Mouse (Mus musculus) lung, postnatal 14 days (tissue): ENCODE data around the gene Gsta2.
A peak's percentile ranks its signal among the peaks of the same experiment; 100 is the strongest.
"Not testable (repeated sequence)": the region's sequence is repeated elsewhere in the genome, so short reads cannot be mapped to it uniquely, and the experiment has no call there.

Source experiments
- DNase-seq: peaks from one replicate; pipeline ENCODE4 v3.0.0; 2021

Gene Gsta2

DNA sequence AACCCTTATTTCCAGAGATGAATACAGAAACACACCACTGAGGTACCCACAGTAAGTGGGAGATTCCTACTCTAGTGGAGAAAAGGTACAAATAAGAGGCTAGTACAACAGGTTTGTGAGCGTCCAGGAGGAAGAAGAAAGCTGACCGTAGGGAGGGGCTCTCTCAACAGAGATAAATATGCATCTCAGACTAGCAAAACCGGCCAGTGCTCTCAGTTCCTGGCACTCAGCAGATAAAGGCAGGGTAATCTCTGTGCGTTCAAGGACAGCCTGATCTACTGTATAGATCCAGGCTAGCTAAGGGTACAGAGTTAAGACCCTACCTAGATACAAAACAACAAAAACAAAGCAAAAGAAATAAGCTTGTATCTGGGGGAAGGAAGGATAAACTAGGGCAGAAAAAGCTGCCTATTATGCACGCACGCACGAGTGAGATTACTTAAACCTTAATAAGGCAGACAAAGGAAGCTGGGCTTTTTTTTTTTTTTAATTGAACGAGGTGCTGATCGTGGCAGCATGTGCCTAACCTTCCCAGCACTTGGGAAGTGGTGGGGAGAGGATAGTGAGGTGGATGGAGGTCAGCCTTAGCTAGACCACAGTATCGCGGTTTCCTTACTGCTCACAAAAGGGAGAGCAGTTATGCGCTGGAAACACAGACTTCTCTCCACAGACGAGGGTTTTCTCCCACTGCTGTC lies 10.4 kb upstream of the Gsta2 start:
- no peak for DNase-seq

DNA sequence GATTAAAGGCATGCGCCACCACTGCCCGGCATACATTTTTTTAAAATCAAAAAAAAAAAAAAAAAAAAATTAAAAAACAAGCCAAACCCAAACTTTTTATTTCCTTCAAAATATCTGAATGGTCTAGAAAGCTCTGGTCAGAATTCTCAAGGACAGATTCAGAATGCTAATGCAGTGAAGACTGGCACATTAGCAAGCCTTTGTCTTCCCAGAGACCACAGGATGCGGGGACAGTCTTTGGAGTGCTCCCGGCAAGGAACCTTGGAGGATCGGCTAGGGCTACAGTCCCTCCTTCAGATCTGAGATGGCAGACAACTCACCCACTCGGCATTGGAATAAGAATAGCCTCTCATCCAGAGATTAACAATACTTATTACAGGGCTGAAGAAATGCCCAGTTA lies 9.1 kb upstream of the Gsta2 start:
- no peak for DNase-seq

DNA sequence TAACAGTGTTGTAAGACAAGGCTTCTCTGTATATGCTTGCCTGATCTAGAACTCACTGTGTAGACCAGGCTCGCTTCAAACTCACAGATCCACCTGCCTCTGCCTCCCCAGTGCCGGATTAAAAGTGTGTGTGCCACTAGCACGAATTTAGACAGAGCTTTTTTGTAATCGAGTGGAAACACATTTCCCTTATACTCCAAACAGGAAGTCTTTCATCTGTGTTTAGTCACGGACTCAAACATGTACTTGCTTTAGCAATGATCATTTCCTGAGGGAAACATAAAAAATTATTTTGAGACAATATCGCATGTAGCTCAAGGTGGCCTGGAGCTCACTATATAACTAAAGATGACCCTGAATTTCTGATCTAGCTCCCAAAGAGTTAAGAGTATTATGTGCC lies 7.8 kb upstream of the Gsta2 start:
- no peak for DNase-seq

DNA sequence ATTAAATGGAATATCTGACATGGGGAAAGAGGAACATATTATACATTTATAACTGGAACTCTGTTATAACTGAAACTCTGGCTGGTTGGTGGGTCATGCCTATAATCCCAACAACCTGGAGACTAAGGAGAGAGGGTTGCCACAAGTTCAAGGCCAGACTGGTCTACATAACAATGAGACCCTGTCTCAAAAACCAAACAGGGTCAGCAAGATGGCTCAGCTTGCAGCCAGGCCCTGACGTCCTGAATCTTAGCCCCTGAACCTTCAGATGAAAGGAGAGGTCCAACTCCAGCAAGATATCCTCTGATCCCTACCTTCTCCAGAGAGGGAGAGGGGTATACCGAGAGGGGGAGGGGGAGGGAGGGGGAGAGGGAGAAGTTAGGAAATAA lies 4.9 kb upstream of the Gsta2 start:
- no peak for DNase-seq

DNA sequence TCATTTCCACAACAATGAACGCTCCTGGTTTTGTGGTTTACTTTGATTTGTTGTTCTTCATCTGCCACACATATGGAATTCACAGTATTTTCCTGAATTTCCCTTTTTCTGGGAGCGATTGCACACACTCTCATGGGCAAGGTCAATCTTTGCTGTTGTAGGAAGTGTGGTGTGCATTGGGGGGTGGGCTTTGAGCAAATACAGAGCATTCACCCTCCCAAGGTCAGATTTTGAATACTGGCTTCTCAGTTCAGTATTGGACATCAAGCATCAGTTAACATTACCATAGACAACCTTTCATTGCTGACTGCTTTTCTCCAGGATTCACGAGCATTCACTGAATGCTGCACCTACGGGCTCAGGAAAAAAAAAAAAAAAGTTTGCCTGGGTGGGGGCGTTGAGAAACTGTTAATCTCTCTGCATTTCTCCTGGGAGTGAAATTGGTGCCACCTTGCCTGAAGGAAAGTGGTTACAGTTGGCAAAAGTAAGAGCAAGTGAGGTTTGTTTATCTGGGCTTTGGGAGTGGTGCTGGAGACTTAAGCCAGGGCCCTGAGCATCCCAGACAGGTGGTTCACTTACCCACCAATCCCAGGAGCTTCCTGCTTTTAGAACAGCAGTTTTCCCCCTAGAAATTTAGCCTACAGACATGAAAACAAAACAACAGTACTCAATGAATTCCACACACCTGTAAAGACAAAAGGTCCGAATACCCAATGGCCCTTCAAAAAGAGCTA lies 4.3 kb upstream of the Gsta2 start:
- no peak for DNase-seq

DNA sequence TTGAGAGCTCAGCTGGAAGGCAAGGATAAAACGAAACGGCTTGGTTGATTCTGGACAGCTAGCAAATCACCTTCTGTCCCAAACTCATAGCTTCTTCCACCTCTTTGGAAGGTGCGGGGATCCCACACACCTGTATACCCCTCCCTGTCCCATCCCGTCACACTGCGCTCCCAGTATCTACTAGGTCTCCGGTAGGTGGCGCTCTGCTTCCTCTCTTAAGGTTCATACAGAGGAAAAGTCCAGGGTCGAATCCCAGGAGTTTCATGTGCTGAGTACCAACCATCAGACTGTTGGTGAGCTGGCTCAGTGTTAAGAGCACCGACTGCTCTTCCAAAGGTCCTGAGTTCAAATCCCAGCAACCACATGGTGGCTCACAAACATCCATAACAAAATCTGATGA lies 2.5 kb upstream of the Gsta2 start:
- peak; percentile 83 for DNase-seq

DNA sequence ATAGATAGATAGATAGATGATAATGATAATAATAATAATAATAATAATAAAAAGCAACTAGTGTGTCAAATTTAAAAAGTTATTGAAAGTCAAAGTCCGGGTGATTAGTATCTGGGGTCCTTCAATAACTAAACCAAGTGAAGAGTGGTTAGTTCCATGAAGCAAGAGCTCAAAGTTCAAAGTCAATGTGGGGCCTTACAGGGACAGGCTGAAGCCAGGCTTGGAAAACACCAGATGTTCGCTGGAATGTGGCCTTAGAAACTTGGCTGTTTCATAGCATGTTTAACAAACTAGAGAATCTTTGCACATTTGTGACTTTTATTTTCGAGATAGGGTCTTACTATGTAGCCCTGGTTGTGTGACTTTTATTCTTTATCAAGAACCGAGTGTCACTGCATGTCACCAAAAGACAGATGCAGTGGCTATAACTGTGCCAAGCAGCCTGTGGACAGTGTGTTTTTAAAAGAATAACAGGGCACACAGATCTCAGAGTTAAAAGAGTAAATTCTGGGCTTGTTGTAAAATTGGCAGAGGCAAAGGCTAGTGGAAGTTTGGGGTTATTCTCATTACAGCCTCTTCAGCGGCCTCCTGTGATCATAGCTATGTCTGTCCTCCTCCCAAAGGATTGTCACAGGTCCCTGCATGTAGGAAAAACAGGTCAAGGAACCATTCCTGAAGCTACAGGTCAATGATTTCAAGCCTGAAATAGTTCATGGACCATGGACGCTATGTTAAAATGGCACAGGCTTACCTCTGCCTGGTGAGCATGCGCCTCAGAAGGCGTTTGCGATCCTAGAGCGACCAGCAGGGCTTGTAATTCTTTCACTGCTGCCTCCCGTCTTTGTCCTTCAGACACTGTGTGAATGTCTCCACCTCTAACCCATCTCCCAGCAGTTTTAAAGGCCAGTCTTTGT lies 666 bp downstream of the Gsta2 start:
- no peak for DNase-seq

DNA sequence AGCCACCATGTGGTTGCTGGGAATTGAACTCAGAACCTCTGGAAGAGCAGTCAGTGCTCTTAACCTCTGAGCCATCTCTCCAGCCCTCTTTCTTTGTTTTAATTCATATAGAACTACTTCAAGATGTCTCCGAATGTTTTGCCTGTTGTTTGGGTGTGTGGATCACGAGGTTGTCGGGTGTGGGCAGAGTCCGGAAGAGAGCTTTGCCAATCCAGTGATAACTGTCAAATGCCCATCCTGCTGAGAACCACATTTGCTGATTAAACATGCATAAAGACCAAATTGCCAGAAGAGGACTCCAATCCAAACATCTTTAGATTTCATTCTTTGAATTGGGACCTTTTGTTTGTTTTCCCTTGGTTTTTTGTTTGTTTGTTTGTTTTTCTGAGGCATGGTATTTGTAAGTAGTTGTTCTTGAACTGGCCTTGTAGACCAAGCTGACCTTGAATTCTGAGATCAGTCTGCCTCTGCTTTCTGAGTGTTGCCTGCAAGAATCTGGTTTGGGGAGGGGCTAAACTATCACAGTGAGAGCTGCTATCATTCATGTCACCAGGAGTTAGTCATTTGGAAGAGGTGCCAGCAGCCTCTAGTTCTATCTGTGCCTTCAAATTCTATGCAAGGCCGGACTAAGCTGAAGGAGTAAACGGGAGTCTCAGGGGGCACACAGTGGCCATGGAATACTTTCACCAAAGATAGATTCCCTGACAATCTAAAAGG lies 3.9 kb downstream of the Gsta2 start:
- DNase-seq = no peak

DNA sequence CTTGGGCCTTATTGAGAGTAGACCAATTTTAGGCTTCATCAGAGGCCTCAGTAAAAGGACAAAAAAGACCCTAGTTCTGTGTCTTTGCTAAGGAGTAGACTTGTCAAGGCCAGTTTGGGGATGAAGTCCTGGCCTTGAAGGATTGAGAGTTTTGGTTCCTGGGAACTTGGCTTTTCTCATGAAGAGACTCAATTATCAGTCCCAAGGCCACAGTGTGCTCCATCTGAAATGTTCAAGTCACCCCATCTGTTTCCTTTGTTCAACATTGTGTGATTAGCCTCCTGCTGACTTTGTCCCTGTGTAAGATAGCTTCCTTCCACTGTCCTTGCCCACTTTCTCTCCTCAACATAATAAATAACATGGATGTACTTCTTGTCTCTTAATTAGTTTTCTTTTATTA lies 5.6 kb downstream of the Gsta2 start:
- not testable (repeated sequence) for DNase-seq

DNA sequence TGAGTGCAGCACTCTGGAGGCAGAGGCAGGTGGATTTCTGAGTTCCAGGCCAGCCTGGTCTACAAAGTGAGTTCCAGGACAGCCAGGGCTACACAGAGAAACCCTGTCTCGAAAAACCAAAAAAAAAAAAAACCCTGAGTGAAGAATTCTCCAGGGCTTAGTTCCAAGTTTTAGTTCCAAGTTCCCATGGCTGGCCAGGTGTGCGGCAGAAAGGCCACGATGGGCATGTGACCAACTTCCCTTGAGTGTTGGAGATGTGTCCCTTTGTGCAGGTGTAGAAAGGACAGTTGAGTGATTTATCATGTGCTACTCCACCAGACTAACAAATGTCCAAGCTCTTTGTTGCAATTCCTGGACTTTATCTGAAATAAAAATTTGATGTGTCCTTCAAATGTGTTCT lies 6.4 kb downstream of the Gsta2 start:
- not testable (repeated sequence) for DNase-seq

DNA sequence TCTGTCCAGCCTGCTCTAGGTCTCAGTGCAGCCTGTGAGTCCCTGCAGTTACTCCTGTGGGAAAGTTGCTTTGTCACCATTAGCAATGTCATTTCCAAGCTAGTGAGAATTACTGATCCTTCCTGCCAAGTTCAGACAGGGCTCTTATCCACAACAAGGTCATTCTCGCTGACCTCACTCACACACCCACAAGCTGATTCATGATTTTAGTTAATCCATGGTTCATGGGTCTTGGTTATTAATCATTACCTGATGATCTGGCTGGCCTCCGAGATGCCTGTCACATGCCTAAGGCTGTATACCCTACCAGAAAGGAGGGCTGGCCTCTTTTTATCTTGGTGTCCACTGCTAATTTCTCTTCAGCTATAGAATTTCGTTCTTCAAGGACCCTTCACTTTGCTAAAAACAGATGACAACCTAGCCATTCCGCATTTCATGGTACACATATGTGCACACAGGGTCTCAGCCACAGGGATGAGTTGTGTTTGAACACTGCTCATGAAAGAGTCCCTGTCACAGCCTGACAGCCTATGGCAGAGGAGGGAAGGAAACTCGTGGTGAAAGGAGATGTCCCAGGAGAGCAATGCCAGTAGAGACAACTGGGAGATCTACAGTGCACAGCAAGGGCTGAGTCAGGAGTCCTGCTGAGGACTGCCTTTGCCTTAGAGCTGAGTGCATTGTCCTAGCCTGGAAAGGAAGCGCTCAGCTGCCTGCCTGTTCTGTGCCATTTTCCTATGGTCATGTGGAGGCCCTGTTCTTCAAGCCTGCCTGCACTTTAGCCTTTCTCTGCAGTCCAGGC lies 7.2 kb downstream of the Gsta2 start:
- not testable (repeated sequence) for DNase-seq

DNA sequence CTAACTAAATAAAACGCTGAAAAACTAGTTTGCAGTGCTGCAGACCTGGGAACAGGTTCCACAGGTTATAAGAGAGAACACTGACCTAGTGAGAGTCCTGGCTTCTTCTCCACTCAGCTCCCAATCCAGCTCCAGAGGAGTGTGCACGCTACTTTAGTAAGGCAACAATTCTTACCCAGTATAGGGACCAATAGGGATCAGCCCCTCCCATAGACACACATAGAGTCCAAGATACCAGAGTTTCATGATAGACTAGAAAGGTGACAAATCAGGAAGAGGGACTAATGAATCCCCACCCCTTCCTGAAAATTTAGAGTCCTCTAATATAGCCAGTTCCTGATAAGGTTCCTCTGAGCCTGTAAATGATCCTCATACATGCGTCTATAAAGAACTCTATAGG lies 8.6 kb downstream of the Gsta2 start:
- DNase-seq = no peak

DNA sequence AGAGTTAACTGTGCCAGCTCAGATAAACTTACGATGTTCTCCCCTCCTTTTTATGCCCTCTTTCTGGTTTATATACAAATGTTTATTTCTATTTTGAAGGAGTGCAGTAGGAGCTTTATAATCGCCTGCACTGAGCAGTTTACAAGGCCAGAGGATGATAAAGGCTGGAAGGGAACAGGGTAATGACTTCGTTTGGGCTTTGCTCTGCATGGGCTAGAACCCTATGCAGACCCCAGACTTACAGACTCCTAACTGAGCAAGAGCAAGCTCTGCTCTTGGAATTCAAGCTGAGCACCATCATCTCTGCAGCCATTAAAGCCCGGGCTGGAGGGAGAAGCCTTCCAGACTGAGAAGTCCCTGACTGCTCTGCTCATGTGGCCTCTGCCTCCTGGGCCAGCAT lies 10.4 kb downstream of the Gsta2 start:
- not testable (repeated sequence) for DNase-seq

DNA sequence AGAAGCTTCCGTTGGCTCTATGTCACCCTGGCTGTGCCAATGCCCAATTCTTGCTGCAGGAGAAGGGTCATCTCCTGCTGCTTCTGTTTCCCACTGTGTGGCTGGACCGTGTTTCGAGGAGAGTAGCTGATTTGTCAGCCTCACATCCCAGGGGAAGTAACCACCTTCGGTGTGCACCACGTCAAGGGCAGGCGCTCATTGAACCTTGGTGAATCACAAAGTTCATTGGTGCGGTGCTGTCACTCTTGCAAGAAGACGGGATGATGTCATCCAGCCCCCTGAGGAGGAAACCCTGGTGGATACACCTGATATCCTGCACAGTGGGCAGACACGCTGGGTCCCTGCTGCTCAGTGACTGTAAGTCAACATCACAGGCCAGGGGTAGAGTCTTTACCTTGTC lies 12.5 kb downstream of the Gsta2 start:
- DNase-seq = not testable (repeated sequence)

DNA sequence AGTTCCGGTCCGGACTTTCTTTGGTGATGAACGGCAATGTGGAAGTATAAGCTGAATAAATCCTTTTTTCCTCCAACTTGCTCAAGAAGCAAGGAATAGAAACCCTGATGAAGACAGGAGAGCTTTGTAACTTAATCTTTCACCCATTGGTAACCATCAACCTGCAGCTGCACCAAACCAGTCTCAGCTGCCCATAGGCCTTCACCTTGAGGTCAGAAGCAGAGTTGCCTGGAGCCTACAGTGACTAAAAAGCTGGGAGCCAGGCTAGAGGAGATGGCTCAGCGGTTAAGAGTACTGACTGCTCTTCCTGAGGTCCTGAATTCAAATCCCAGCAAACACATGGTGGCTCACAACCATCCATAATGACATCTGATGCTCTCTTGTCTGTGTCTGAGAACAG lies 13.1 kb downstream of the Gsta2 start:
- not testable (repeated sequence) for DNase-seq

DNA sequence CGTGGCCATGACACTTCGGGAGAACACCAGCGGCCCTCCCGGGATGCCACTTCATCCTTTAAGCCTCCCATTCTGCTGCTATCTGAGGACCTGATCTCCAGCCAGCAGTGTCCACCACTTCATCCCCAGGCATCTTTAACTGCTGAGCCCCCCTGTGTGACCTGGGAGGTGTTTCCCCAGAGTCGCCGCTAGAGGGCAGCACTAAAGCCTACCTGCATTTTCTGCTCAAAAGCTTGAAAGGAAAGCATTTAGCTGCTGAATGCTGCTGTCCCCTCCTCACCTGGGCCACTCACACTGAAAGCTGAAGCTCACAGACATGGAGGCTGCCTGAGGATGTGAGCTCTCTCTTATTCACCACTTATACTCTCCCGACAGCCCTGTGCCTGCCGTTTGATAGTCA lies 15.3 kb downstream of the Gsta2 start:
- peak; percentile 43 for DNase-seq

DNA sequence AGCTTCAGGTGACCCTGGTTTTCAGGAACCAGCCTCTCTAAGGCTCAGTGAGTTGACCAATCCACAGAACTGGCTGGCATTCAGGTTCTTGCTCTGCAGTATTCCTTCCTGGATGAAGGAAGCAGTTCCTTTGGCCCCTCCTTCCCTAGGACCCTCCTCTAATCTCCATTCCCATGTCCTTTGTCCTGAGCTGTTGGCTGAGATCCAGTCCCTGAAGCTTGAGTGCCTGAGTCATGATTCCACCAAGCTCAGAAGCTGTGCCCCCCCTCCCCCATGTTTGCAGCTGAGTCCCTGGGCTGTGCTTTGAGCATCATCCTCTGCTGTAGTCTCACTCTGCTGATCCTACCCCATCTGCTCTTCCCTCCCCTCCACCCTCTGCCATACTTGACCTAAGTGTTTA lies 18.5 kb downstream of the Gsta2 start:
- not testable (repeated sequence) for DNase-seq

DNA sequence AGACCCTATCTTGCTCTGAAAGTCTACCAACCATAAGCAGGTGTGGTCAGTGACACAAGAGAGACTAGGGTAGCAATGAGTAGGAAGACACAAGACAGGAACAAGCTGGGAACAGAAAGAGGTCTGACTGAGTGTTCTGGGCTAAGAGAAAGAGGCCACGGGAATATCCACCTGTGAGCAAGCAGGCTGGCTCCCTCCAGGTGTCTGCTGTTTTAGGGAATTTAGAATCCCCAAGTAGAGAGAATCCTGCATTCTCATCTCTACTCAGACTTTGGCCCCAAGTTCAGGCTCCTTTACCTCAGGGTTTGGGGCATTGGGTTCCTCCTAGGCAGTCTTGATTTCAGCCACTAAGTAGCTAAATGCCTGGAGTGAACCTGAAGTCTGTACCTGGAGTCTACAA lies 28.3 kb downstream of the Gsta2 start, which contains the start of gene Omt2b:
Gene Omt2b (plus strand): TSS at position 301 of the 400 bp plus-strand sequence.
- DNase-seq = not testable (repeated sequence)

DNA sequence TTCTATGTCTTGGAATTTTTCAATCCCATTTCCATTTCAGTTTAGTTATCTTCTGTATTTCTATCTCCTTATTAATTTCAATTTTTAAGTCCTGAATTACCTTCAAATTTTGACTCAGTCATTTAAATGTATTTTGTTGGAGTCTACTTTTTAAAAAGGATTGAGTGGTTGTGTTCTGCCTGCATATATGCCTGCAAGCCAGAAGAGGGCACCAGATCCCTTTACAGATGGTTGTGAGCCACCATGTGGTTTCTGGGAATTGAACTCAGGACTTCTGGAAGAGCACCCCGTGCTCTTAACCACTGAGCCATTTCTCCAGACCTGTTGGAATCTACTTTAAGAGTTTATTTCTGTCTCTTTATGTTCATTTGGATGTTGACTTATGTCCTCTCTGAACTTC lies 36.1 kb downstream of the Gsta2 start:
- DNase-seq = no peak

DNA sequence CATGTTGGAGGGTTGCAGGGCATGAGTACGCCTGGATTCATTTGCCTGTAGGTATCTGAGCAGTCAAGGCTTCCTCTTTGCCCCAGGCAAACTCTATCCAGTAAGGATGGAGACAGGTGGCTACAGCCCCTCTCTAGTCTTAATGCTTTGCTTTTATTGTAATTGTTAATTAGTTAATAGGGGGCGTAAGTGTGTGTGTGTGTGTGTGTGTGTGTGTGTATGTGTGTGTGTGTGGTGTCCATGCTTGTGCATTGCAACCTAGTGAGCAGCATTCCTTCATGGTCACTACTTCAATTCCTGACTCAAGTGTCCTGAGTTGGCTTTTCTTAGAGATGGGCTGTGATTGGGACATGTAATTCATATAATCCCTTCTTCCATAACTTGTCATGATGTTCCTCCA lies 40.9 kb downstream of the Gsta2 start, which contains the start of gene Omt2a:
Gene Omt2a (minus strand): TSS at position 101 of the 400 bp plus-strand sequence.
- no peak for DNase-seq

DNA sequence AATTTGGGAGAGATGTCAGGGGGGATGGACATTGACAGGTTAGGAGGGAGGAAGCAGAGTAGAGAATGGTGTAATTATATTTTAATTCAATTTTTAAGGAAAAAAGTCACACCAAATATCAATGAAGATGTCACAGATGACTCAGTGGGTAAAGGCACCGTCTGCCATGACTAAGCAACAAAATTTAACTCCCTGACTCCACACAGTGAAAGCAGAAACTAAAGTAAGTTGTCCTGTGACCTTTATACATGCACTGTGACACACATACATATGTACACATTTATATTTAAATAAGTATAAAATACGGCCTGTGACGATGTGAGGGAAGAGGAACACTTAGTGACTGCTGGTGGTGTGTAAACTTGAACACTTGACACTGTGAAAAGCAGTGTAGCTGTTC lies 47.5 kb downstream of the Gsta2 start:
- DNase-seq = not testable (repeated sequence)

DNA sequence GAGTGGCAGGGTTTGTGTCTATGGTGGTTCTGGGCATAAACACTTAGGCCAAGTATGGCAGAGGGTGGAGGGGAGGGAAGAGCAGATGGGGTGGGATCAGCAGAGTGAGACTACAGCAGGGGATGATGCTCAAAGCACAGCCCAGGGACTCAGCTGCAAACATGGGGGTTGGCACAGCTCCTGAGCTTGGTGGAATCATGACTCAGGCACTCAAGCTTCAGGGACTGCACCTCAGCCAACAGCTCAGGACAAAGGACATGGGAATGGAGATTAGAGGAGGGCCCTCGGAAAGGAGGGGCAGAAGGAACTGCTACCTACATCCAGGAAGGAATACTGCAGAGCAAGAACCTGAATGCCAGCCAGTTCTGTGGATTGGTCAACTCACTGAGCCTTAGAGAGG lies 56.4 kb downstream of the Gsta2 start:
- DNase-seq = not testable (repeated sequence)
